Mouse (Mus musculus) ovary, postnatal 10 days (tissue): ENCODE measurements around the gene Thegl.

Source experiments
- DNase-seq: peaks from one replicate; pipeline ENCODE4 v3.0.0; 2022; ENCODE audit warnings: low spot score

Gene Thegl

DNA sequence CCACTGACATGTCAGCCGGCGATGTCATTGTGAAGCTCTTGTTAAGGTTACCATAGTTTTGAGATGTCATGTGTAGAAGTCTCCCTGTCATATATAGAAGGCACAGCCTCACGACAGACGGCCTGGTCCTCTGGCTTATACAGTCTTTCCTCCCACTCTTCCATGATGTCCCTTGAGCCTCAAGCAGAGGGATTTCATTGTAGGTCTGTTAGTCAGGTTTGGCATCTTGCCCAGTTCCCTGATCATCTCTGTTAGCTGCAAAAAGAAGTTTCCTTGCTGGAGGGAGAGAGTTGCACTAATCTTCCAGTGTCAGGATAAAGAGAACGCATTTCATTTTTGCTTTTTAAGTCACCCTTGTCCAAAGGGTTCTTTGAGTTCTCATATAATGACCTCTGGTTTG, 36.8 kb downstream of the Thegl start:
- DNase-seq: no peak

GRCm38 (mm10) chr5:77056881-77057440, 41.1 kb downstream of the Thegl start:
- DNase-seq: no peak

DNA sequence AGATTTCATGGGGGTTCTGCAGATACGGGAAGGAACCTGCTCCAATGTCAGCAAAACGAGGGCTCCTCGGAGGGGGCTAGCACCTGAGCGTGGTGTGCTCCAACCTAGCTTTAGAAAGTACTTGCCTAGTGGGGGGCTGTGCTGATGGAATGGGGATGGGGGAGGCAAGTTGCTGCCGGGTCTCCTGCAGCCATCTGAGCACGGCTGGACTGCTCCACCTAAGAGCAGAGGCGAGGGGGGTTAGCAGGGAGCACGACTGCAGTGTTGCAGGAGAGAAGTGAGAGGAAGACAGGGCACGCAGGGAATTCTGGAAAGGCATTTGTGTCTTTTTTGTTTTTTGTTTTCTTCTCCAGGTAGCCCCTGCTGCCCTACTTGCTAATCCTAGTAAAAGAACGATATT, 44.5 kb downstream of the Thegl start:
- no peak for DNase-seq

- DNase-seq: peak; percentile 42
Measured at GRCm38 (mm10) chr5:77061372-77062038, 45.7 kb downstream of the Thegl start.

DNA sequence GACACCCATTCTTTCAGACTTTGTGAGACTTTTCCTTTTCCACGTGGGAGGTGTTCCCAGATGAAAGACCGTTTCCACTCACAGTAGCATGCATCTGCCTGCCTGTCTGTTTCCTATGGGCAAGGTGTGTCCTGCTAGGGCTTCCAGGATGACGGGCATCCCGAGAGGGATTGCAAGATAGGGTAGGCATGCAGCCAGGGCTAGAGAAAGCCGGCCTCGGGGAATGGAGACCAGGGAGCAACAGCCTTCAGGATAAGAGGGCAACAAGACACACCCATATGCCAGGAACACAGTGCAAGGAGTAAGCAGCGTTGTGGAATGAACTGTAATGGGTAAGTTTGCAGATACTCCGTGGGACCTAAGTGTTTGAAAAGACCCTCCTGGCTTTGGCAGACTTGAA, 51.5 kb downstream of the Thegl start:
- DNase-seq: no peak

DNA sequence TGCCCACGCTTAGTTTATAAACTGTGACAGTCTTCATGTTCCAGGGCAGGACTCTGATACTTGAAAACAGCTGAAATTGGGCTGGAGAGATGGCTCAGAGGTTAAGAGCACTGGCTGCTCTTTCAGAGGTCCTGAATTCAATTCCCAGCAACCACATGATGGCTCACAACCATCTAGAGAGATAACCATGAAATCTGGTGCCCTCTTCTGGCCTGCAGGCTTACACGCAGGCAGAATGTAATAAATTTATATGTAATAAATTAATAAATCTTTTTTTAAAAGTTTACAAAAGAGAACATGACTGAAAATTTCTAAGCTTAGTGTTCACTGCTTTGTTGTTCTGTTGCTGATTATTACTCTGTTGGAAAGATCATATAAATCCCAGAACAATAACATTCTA, 55.2 kb downstream of the Thegl start:
- DNase-seq: no peak

- DNase-seq: no peak
Measured at GRCm38 (mm10) chr5:77071626-77072025, 55.8 kb downstream of the Thegl start.

DNA sequence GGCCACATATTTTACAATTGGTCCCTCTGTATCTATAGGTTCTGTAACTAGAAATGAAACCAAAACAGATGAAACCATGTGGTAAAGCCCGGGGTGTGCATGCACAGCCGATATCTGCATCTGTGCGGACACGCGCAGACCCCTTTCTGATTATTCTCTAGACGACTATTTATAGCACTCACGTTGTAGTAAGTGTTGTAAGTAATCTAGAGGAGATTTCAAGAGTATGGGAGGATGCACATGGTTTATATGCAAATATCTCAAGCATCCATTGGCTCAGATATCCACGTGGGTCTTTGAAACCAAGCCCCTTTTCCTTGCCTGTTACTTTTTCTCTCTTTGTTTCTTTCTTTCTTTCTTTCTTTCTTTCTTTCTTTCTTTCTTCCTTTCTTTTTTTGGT, 58.0 kb downstream of the Thegl start:
- no peak for DNase-seq

DNA sequence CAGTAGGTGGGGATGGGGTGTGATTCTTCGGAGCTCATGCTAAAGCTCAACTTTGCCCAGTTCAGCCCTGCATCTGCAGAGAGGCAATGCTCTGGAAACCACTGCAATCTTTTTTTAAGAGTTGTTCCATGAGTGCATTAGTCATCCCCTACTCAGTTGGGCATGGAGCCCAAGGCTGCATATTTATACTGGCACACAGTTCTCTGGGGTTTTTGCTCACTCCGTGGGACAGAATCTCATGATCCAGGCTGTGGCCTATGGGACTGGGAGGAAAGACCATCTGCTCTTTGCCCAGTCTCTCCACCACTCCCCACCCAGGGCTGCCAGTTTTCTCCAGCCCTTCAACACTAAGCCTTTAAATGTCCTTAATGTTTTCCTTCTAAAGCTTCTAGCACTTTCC, 59.1 kb downstream of the Thegl start:
- DNase-seq: no peak

DNA sequence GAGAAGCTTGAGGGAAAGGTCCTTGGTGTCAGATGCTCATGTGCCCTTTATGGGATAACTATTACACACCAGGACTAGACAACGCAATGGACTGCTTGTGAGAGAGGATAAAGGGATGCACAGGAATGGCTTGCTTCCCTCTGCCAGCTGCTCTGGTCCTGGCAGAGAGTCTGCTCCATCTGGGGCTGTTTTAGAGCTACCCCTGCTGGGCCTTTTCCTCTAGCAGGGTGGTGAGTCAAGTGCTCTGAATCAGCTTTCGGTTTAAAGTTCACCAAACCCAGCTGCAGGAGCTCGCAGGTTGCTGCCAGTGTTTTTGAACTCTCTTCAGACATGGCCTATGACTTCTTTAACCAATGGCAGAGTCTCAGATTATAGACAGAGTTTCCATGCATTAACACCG, 60.1 kb downstream of the Thegl start:
- no peak for DNase-seq

DNA sequence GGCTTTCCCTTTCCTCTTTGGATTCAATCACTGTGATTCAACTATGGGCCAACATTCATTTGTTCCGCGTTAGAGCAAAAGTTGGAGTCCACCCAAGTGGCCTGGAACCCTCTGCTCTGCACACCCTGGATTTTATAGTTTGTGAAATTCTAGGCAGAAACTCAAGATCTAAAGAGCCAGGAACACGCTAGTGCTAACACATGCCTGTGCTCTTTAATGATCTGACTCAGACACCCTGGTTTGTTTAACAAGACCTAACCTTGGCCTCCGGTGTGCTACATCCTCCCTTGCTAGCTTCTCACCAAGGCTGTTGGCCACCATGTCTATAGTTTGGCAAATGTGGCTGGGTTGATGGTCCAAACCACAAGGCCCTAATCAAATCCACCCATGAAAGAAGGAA, 64.9 kb downstream of the Thegl start:
- DNase-seq: no peak

GRCm38 (mm10) chr5:77082735-77083134, 66.9 kb downstream of the Thegl start:
- no peak for DNase-seq

- no peak for DNase-seq
Measured at GRCm38 (mm10) chr5:77084418-77084817, 68.6 kb downstream of the Thegl start.

DNA sequence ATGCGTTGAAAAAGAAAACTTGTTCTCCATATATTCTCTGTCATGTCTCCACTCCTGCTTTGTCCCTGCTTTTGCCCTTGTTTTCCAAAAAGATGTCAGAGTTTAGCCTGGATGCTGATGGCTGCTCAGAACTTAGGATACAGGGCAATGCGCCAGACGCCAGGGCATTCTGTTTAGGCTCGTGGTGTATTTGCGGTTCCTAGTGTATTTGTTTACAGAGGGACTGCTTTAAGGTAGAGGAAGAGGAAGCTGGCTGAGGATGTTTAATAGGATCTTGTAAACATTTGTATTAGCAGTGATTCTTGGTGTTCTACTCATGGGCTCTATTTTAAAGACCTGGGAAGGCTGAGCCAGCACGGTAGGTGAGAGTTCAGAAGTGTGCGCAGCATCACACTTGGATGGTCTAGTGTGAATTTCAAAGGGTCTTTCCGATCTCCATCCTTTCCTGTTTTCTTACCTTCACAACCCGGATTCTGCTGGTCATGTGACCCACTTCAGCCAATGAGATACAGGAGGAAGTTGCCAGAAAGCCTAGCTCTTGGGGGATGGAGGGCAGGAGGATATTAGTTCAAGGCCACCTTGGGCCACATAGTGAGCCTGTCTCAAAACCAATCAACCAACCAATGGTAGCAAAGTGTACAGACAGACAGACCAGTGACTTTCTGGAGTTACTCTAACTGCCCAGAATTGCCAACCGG, 70.1 kb downstream of the Thegl start:
- no peak for DNase-seq

DNA sequence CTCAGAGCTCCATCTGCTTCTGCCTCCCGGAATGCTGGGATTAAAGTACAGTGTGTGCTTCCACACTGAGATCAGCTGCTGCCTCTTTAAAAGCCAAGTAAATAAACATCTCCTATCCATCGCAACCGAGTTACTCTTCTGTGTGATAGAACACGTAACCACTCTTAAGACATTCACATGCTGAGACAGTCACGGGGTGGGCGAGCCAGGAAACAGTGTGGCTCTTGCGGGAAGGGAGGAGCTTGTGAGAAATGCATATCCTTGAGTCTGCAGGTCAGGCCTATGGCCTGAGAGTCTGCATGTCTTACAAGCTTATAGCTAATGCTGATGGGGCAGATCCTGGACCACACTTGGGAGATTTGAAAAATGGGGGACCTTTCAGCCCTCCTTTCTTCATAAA, 70.7 kb downstream of the Thegl start:
- DNase-seq: no peak

- DNase-seq: no peak
Measured at GRCm38 (mm10) chr5:77087122-77087521, 71.3 kb downstream of the Thegl start.

DNA sequence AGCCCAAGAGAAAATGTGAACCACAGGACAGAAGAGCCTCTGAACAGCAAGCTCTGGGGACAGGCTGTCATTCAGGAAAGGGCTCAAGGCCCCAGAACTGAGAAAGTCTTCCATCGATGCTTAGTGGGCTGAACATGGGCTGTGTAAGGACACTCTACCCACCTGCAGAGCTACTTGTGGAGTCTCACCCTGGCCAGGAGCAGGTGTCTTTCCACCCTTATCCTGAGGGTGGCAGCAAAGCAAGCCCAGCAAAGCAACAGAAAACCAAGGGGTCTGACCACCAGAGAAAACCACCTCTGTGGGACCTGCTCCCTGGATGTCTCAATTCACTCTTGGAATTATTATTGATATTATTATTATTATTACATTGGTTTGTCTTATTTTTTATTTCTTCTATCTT, 73.5 kb downstream of the Thegl start:
- DNase-seq: no peak

- no peak for DNase-seq
Measured at GRCm38 (mm10) chr5:77089901-77090300, 74.1 kb downstream of the Thegl start.

GRCm38 (mm10) chr5:77090521-77091096, 74.8 kb downstream of the Thegl start:
- DNase-seq: no peak

DNA sequence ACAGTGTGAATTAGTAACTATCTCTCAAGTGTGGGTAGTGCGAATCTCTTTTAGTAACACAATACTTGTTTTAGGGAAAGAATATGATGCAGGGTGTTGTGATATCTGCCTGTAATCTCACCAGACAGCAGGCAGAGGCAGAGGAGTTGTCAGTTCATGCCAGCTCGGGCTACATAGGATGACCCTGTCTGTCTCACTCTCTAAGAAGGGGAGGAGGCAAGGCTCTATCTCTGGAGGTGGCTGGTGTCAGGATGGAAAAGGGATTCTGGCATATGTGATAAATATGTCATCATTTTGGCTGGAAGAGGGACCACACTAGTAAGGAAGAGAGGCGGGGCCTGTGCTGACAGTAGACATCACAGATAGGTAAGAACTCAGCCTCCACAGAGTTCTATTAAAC, 76.1 kb downstream of the Thegl start:
- no peak for DNase-seq

GRCm38 (mm10) chr5:77092531-77092930, 76.7 kb downstream of the Thegl start:
- DNase-seq: no peak

GRCm38 (mm10) chr5:77093961-77094360, 78.1 kb downstream of the Thegl start:
- no peak for DNase-seq
